Mouse (Mus musculus) heart, embryonic 12.5 days (tissue): ENCODE data around the gene Fam57a. TPM values are rescaled to one million over a fixed set of nuclear protein-coding genes. Genes with fewer than 3 reads are reported as not detected.
A peak's percentile ranks its signal among the peaks of the same experiment; 100 is the strongest.
"Not testable (repeated sequence)": the region's sequence is repeated elsewhere in the genome, so short reads cannot be mapped to it uniquely, and the experiment has no call there.

Experiments used
- ATAC-seq: fragments of 200-750 bp; cut with Nextera tagmentation; 2 replicates; pipeline ENCODE4 v1.8.0; 2017; ENCODE audit warnings: moderate TSS enrichment, moderate library complexity; ENCODE audit not compliant: insufficient number of reproducible peaks, low FRiP score
- H3K27ac ChIP-seq: fragments of 300-500 bp; sonication (generic); 2 replicates; pipeline ENCODE4 v1.5.1; 2016; ENCODE audit warnings: mild to moderate bottlenecking, moderate library complexity; ENCODE audit not compliant: poor library complexity, severe bottlenecking
- H3K27me3 ChIP-seq: fragments of 300-500 bp; sonication (generic); replicated peaks from 2 replicates; pipeline ENCODE4 v1.6.1; 2016; ENCODE audit warnings: mild to moderate bottlenecking, moderate library complexity
- H3K36me3 ChIP-seq: fragments of 300-500 bp; sonication (generic); 2 replicates; pipeline ENCODE4 v1.6.1; 2016; ENCODE audit warnings: mild to moderate bottlenecking, moderate library complexity
- H3K4me1 ChIP-seq: fragments of 300-500 bp; sonication (generic); replicated peaks from 2 replicates; pipeline ENCODE4 v1.6.1; 2016; ENCODE audit warnings: mild to moderate bottlenecking
- H3K4me2 ChIP-seq: fragments of 300-500 bp; sonication (generic); 2 replicates; pipeline ENCODE4 v1.6.1; 2016; ENCODE audit warnings: mild to moderate bottlenecking, moderate library complexity
- H3K4me3 ChIP-seq: fragments of 300-500 bp; sonication (generic); 2 replicates; pipeline ENCODE4 v1.5.1; 2016; ENCODE audit warnings: mild to moderate bottlenecking
- H3K9ac ChIP-seq: fragments of 300-500 bp; sonication (generic); 2 replicates; pipeline ENCODE4 v1.6.1; 2016; ENCODE audit warnings: mild to moderate bottlenecking, moderate library complexity
- H3K9me3 ChIP-seq: fragments of 300-500 bp; sonication (generic); replicated peaks from 2 replicates; pipeline ENCODE4 v1.6.1; 2016; ENCODE audit warnings: mild to moderate bottlenecking, moderate library complexity
- WGBS: fragments of 180-500 bp; shearing (Covaris S2); methylation state at CpG from one replicate; pipeline ENCODE4 v1.1.7; 2016; 5-methylcytosine and 5-hydroxymethylcytosine counted together
- polyA plus RNA-seq: library from polyadenylated mRNA; unstranded; fragments of >200 nt; fragmentation: Nextera tagmentation; extraction: Ambion mirVana; gene quantifications from 2 replicates; pipeline ENCODE4 v1.2.1, GENCODE M21; 2016

Fam57a gene
- polyA plus RNA-seq, 1 experiment from 2014 or later: 28.7 TPM

- H3K27ac ChIP-seq: no peak overlapping the region
- no peaks in the 10 kb centered on the region for H3K9me3 ChIP-seq
- no peak overlapping the region for H3K9ac ChIP-seq
- H3K27me3 ChIP-seq: no peaks in the 10 kb centered on the region
- no peaks in the 10 kb centered on the region for H3K36me3 ChIP-seq
- H3K4me1 ChIP-seq: no peaks in the 10 kb centered on the region
- H3K4me2 ChIP-seq: no peak overlapping the region
- 86% methylated on average over 6 of the region's 6 CpGs for WGBS
- no peak overlapping the region for H3K4me3 ChIP-seq
- no peak for ATAC-seq
These were observed 7.4 kb downstream of the Fam57a start for GRCm38 (mm10) chr11:76186908-76187307.

- Histone ChIP-seq H3K4me3 (no peak overlapping the region), H3K27ac (no peak overlapping the region), H3K4me2 (0 out of 2 replicates have a peak overlapping the region, but pooled peaks have one; percentile 18), H3K36me3 (no peaks in the 10 kb centered on the region), H3K9ac (no peak overlapping the region), H3K27me3 (no peaks in the 10 kb centered on the region), H3K9me3 (no peaks in the 10 kb centered on the region), H3K4me1 (peaks cover 15% of the 10 kb centered on the region)
- no peak for ATAC-seq
- WGBS: 66% methylated on average over 8 of the region's 8 CpGs
These were observed 17.0 kb downstream of the Fam57a start for GRCm38 (mm10) chr11:76196275-76196976.

- Histone ChIP-seq H3K36me3 (no peaks in the 10 kb centered on the region), H3K9ac (no peak overlapping the region), H3K4me2 (0 out of 2 replicates have a peak overlapping the region, but pooled peaks have one; percentile 18), H3K27me3 (no peaks in the 10 kb centered on the region), H3K4me3 (no peak overlapping the region), H3K4me1 (peaks cover 17% of the 10 kb centered on the region), H3K27ac (no peak overlapping the region; the same call in 1 of the 2 replicates), H3K9me3 (no peaks in the 10 kb centered on the region)
- 43% methylated on average over 8 of the region's 8 CpGs for WGBS
- no peak for ATAC-seq
These were observed 17.6 kb downstream of the Fam57a start for GRCm38 (mm10) chr11:76196977-76197469.

GRCm38 (mm10) chr11:76201761-76202674, 22.5 kb downstream of the Fam57a start:
- Histone ChIP-seq H3K27ac (peak overlapping the region; percentile 41; the same call in 1 of the 2 replicates), H3K9ac (peak overlapping the region; percentile 87), H3K4me1 (peaks cover 10% of the 10 kb centered on the region), H3K9me3 (no peaks in the 10 kb centered on the region), H3K4me3 (peak overlapping the region; percentile 79), H3K27me3 (no peaks in the 10 kb centered on the region), H3K36me3 (peaks cover 27% of the 10 kb centered on the region), H3K4me2 (peak overlapping the region; percentile 85)
- WGBS: under 1% methylated on average over 76 of the region's 90 CpGs
- ATAC-seq: peak; percentile 98

- H3K9me3 ChIP-seq: no peaks in the 10 kb centered on the region
- no peaks in the 10 kb centered on the region for H3K27me3 ChIP-seq
- peaks cover 72% of the 10 kb centered on the region for H3K36me3 ChIP-seq
- no peak for ATAC-seq
- WGBS: 79% methylated on average over 5 of the region's 5 CpGs
- H3K4me1 ChIP-seq: peaks cover 9% of the 10 kb centered on the region
- no peak overlapping the region for H3K4me3 ChIP-seq
- H3K27ac ChIP-seq: no peak overlapping the region
- H3K9ac ChIP-seq: no peak overlapping the region
- no peak overlapping the region for H3K4me2 ChIP-seq
These were observed 27.3 kb downstream of the Fam57a start for GRCm38 (mm10) chr11:76206793-76207192.

GRCm38 (mm10) chr11:76210228-76210985, 30.9 kb downstream of the Fam57a start:
- no peak for ATAC-seq
- no peak overlapping the region for H3K4me2 ChIP-seq
- H3K36me3 ChIP-seq: peaks cover 86% of the 10 kb centered on the region
- no peak overlapping the region for H3K4me3 ChIP-seq
- H3K9me3 ChIP-seq: no peaks in the 10 kb centered on the region
- H3K4me1 ChIP-seq: peaks cover 6% of the 10 kb centered on the region
- 84% methylated on average over 13 of the region's 13 CpGs for WGBS
- H3K27ac ChIP-seq: no peak overlapping the region
- H3K9ac ChIP-seq: no peak overlapping the region
- H3K27me3 ChIP-seq: no peaks in the 10 kb centered on the region

GRCm38 (mm10) chr11:76211595-76211994, 32.1 kb downstream of the Fam57a start:
- H3K36me3 ChIP-seq: peaks cover 75% of the 10 kb centered on the region
- whole genome bisulfite sequencing: 89% methylated on average over 5 of the region's 6 CpGs

GRCm38 (mm10) chr11:76213841-76214240, 34.4 kb downstream of the Fam57a start:
- Histone ChIP-seq H3K27ac (no peak overlapping the region), H3K27me3 (no peaks in the 10 kb centered on the region), H3K4me3 (no peak overlapping the region), H3K4me1 (peaks cover 11% of the 10 kb centered on the region), H3K4me2 (no peak overlapping the region), H3K9me3 (no peaks in the 10 kb centered on the region), H3K9ac (no peak overlapping the region), H3K36me3 (peaks cover 54% of the 10 kb centered on the region)
- ATAC-seq: no peak
- WGBS: 85% methylated on average over 5 of the region's 5 CpGs

More at GRCm38 (mm10) chr11:76211595-76211994, 32.1 kb downstream of the Fam57a start:
- not testable (repeated sequence) for H3K4me2 ChIP-seq, H3K9ac ChIP-seq, ATAC-seq, H3K27me3 ChIP-seq, H3K27ac ChIP-seq, H3K4me3 ChIP-seq, H3K4me1 ChIP-seq, H3K9me3 ChIP-seq

GRCm38 (mm10) chr11:76215011-76215410, 35.5 kb downstream of the Fam57a start:
- Histone ChIP-seq H3K27me3 (no peaks in the 10 kb centered on the region), H3K36me3 (peaks cover 46% of the 10 kb centered on the region), H3K9ac (no peak overlapping the region), H3K4me1 (peaks cover 8% of the 10 kb centered on the region), H3K27ac (no peak overlapping the region), H3K4me3 (no peak overlapping the region), H3K9me3 (no peaks in the 10 kb centered on the region), H3K4me2 (no peak overlapping the region)
- no peak for ATAC-seq
- 94% methylated on average over 2 of the region's 2 CpGs for WGBS

- peak overlapping the region; percentile 89 for H3K4me3 ChIP-seq
These were observed 36.6 kb downstream of the Fam57a start for GRCm38 (mm10) chr11:76216049-76216540.

More at GRCm38 (mm10) chr11:76216049-76216540, 36.6 kb downstream of the Fam57a start:
- peaks cover 42% of the 10 kb centered on the region for H3K36me3 ChIP-seq
- H3K9ac ChIP-seq: peak overlapping the region; percentile 95; the same call in 1 of the 2 replicates
- peak overlapping the region; percentile 81 for H3K4me2 ChIP-seq
- WGBS: 92% methylated on average over 5 of the region's 5 CpGs
- ATAC-seq: no peak
- H3K27ac ChIP-seq: 0 out of 2 replicates have a peak overlapping the region, but pooled peaks have one; percentile 85
- peaks cover 5% of the 10 kb centered on the region; the same call in 1 of the 2 replicates for H3K4me1 ChIP-seq
- no peaks in the 10 kb centered on the region for H3K27me3 ChIP-seq
- no peaks in the 10 kb centered on the region for H3K9me3 ChIP-seq
